Mouse (Mus musculus) layer of hippocampus, adult 9-11 months (tissue): Measurements from ENCODE around the gene Mki67.

Source experiments
- DNase-seq: peaks from one replicate; pipeline ENCODE4 v3.0.0; 2022

Mki67 gene

GRCm38 (mm10) chr7:135715642-135716444 lies at the start of gene Mki67:
TSS of gene Mki67 (minus strand) at chr7:135716361.
- no peak for DNase-seq

DNA sequence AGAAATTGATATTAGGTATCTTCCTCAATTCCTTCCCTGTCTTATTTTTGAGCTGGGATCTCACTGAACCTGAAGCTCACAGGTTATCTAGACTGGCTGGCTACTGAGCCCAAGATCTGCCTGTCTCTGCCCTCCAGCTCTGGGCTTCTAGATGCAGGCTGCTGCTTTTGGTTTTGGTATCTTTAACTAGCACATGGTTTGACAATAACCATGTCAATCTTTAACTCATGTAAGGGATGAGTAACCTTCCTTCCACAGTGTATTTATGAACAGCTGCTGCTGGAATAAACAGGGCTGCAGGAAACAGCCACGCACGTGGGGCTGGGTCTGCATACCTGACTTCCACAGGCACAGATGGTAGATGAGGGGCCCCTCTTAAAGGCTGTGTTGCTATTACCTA lies 47.1 kb upstream of the Mki67 start:
- DNase-seq: no peak

- no peak for DNase-seq
Measured at GRCm38 (mm10) chr7:135758754-135759510, 42.8 kb upstream of the Mki67 start.

GRCm38 (mm10) chr7:135758171-135758570 lies 42.0 kb upstream of the Mki67 start:
- DNase-seq: no peak

GRCm38 (mm10) chr7:135756984-135757586 lies 40.9 kb upstream of the Mki67 start:
- no peak for DNase-seq

DNA sequence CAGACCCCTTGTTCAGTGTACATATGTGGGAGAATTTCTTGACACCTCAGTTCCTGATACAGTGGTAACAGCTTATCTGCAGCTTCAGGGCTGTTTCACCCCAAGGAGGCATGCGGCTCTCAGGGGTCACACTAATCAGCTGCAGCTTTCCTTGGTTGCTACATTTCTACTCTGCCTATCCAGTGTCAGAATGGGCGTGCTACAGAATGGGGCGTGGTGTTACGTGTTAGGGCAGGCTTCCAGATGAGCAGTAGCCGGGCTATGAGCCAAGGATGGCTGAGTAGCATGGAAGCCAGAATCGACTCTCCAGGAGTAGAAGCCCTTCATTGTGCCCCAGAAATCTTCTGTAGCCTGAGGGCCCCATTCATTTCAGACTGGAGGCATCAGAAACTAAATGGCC lies 32.8 kb upstream of the Mki67 start:
- peak; percentile 15 for DNase-seq

DNA sequence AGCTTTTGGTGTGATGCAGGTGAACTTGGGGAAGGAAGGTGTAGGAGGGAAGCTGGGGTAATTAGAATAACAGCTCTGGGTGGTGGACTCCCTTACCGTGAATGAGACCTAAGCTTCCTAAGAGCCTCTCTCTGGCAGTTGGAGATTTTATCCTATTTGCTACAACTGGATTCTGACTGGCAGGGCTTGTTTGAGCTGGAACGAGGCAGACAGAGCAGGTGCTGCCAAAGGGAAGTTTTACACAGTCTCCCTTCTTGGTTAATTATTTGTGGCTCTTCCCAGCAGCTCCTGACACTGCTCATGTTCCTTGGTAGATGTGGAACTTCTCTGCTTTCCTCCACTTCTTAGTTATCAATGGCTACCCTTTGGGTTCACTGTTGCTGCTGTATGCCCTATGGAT lies 30.9 kb upstream of the Mki67 start:
- DNase-seq: no peak

GRCm38 (mm10) chr7:135746528-135746927 lies 30.4 kb upstream of the Mki67 start:
- no peak for DNase-seq

- DNase-seq: no peak
Measured at GRCm38 (mm10) chr7:135745091-135745490, 28.9 kb upstream of the Mki67 start.

DNA sequence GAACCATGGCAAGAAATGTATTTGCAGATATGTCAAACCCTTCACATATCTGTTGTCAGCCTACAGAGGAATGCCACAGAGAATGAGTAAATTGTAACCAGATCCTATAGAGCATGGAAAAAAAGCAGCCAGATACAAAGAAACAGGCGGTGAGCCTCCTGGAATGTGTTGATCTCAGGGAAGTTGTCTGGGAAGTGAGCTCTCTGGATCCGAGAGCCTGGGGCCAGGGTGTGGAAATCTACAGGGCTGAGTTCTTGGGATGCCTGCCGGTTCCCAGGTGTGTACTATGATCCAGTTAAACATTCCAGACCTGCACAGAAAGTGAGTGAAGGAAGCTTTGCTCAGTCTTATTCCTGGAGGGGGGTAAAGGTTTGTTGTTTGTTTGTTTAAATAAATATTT lies 24.3 kb upstream of the Mki67 start:
- DNase-seq: no peak

- DNase-seq: no peak
Measured at GRCm38 (mm10) chr7:135736581-135736886, 20.4 kb upstream of the Mki67 start.

DNA sequence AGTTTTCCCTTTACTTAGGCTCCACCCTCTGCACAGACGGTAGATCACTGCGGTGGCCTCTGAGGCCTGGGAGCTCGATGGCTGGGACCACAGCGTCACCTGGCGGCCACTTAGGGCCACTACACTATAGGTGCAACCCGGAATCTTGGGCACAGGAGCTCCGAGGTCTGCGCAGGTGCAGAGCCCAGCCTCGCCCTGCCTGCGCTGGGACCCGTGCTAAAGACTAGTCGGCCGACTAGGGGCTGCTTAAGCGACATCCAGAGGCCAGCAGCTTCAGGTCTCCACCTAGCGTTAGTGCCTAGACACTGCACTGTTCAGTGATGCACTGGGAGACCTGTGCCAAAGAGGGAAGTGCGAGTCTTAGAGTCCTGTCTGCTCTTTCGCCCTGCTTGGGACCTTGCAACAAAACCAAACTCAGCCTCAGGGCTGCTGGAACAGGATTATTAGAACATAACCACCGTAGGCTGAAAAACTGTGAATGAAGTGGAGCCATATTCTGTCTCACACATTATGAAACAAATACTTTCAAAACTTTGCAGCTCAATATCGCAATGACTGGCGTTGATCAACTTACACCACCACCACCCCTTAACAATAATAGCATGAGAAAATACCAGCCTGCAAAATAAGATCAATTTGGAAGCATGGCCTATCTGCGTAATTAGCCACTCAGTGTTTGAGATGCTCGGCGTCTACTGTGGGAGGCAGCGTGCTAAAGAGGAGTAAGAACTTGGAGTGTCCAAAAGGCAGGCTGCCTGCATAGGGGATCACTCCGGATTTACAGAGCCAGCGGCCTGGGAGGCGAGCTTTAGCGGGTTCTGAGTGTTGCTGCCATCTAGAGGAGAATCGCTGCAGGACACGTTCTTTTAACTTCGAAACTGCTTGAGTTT lies 19.8 kb upstream of the Mki67 start:
- DNase-seq: peak; percentile 66

DNA sequence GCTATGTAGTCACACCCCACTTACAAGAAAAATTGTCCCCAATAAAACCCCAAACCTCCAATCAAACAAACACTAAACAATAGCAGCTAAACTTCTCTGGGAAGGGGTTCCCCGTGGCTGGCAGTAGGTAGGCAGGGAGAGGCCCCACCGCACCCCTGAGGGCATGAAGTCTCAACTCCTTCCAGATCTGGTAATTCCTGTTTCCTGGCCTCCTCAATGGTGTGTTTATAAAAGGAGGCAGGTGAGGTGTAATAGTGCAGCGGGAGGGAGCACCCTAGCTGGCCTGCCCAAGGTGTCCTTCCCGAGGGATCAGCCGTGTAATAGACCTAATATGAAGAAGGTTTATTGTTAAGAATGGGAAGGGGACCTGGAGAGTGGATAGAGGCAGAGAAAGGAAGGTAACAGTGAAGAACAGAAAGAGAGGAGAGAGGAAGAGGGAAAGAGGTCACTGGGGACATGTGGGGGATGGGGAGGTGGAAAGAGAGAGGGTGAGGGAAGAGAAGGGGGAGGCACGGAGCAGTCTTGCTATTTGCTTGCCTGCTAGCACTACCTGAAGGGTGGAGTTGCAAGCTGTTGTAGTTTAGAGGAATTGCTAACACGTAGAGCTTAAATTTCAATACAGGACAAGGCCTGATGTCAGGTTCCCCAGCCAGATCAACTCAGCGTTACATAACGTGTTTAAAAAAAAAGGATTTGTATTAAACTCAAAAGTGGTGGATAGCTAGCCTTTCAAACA lies 18.9 kb upstream of the Mki67 start:
- no peak for DNase-seq

DNA sequence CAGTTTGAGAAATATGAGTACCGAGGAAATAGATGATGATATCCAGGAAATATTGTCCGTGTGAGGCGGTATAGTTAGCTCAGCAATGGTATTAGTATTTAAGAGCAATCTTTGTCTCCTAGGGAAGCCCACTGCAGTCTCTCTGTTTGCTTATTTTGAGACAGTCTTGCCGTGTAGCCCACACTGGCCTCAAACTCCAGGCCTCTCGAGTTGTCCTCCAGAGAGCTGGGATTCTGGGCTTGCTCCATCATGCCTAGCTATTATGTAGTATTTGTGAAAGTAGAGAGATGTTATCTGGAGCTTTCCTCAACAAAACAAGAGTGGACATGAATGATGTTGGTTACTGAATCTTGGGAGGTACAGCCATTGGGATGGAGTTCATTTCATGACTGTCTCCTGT lies 18.2 kb upstream of the Mki67 start:
- DNase-seq: no peak

DNA sequence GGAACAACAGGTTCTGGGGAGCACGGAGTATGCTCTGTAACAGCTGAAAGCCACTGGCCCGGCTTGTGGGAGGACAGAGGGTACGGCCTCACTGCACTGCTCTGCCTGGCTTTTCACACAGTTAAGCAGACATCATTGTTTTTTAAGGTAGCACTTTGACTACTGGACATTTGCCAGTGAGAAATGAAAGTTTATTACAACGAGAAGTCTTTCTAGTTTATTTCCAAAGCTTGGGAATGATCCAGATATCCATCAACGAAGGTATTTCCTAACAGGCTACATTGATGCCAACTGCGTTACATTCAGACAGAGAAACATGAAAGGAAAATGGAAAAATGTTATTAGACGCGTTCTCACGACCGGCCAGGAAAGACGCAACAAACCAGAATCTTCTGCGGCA lies 11.9 kb upstream of the Mki67 start:
- DNase-seq: no peak

DNA sequence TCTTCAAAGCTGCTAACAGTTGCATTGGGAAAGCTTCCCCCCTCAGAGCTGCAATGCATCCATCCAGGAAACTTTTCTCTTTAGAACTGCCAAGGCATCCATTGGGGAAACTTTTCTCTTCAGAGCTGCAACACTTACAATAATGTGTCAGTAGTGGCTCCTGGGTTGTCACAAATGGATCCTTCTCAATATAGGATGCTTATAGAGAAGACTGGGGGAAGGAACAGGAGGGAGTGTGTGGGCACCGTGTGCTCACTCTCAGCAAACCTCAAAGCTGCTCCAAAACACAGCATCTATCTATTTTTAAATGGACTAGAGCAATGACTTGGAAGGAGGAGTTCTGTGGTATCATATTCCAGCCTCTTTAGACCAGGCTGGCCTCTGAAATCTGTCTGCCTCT lies 10.5 kb upstream of the Mki67 start:
- DNase-seq: no peak

GRCm38 (mm10) chr7:135723672-135724341 lies 7.6 kb upstream of the Mki67 start:
- DNase-seq: no peak

DNA sequence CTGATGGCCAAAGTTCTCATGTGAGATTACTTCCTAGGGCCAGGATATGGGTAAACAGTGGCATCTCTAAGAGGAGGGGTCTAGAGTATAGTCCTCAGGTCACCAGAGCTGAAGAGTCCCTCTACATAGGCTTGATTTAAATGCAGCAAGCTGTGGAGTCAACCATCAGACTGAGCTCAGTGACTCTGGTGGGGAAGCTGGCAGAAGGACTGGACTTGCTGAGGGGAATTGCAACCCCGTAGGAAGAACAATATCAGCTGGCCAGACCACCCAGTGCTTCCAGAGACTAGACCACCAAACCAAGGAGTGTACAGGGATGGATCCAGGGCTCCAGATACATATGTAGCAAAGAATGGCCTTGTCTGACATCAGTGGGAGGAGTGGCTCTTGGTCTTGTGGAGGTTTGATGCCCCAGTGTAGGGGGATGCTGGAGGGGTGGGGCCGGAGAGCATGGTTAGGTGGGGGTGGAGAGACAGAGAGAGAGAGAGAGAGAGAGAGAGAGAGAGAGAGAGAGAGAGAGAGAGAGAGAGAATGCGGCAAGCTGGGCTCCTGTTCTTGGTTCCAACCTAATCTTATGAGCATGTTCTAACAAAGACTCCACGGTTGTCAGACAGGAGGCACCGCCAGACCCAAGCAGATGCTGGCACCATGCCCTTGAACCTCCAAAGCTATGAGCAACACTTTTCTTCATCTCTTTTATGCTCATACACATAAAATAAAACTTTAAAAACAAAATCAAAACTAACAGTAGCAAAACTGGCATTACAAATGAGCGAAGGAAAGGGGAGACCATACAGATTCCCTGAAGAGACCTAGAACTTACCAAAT lies 6.1 kb upstream of the Mki67 start:
- DNase-seq: no peak

DNA sequence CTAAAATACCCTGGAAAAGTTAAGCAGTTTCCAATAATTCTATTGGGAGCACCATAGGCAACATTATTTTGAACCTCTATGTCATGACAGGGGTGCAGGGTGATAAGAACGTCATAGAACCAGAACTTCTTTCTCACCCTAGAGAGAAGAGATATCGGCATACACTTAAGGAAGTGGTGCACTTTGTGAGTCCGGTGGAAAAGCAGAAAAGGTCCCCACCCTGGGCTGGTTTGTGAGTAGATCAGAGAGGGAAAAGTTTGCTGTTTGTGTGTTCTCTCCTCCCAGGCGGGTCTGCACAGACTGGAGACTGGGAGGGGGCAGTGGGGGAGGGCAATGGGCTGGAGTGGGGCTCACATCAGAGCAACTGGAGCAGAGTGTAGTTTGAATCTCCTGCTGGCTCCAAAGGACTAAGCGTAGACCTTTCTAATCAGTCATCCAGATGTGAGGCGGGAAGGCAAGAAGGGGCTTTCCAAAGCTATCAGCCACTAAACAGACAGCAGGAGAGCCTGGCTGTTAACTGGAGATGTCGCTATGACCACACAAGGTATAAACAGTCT lies 5.4 kb upstream of the Mki67 start:
- no peak for DNase-seq

- DNase-seq: no peak
Measured at GRCm38 (mm10) chr7:135716968-135717557, 902 bp upstream of the Mki67 start.
